Mouse (Mus musculus): ENCODE data around the gene Dffa. TPM values are rescaled to one million over a fixed set of nuclear protein-coding genes. Genes with fewer than 3 reads are reported as not detected.

The Dffa gene
- polyA plus RNA-seq (2015; fragmentation: Illumina TruSeq; extraction: RNeasy Lipid Tissue Mini Kit (QIAGEN cat#74804); ENCODE audit: insufficient read depth, low replicate concordance): 25.7 TPM

DNA sequence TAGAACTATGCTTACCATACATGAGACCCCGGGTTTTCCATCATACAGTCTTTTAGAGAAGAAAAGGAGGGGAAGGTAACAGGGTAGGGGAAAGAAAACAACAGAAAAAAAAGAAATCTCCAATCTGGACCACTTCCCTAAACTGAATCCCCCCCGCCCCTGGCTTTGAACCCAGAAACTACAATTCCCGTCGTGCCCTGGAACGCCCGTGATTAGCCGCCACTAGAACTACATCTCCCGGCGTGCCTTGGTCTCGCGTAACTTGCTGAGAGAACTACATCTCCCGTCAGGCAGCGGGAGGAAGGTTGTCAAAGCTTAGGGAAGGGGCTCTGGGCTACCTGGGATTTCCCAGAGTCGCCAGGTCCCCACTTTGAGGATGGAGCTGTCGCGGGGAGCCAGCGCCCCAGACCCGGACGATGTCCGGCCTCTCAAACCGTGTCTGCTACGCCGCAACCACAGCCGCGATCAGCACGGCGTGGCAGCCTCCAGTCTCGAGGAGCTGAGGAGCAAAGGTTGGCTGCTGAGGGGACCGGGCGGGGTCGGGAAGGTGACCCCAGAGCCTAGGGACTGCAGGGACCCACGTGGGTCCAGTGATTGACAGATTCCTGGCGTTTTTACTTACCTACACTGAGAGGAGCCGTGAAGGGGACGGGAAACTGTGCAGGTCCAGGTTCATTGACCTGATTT is at the start of gene Dffa:
Gene Dffa, plus strand, starts transcription at position 272 of the 687 bp plus-strand sequence.

DNA sequence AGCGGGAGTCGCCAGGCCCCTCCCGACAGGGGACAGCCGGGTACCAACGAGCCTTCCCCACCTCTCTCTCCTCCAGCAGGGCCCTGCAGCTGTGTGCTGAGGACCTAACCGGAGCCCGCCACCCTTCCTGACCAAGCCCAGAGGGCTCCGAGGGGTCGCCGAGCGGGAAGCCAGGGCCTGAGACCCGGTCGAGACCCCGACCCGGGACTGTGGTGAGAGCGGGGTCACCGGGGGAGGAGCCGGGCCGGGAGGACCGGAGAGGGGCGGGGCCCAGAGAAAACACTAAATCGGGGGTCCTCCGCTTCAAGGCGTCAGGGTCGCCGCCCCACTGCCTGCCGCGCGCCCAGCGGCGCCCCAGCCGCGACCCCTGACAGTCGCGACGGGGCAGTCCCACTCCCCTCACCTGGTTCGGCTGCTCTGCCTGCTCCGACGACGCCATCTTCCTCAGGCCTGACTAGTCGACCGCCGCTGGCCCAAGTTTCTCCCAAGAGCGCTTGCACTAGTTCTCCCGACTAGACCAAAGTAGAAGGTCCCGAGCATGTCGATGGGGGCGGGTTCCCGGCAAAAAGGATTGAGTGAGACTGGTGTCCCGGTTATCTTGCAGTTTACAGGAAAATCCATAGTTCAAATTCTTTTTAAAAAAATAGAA is 4.5 kb upstream of the Dffa start, which contains the start of gene Pex14:
Gene Pex14, minus strand, starts transcription at position 508 of the 649 bp plus-strand sequence.

DNA sequence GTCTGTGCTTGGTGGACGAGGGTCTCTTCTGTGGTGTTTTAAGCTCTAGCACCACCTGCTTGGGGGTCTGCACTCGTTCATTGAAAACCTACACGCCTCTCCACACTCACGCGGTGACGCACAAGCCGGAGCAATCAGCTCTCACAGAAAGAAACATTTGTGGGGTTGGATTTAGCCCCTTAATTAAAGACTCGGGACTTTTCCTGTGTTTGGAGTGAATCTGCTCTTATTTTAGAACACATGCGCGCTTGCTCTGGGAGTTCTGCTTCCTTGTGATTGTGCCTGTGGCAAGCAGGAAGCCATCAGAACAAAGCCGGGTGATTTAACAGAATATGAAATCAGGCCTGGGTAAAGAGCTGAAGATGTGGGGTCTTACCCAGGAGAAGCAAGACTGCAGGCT is 22.7 kb downstream of the Dffa start, which contains the start of gene Cort:
Gene Cort, minus strand, starts transcription at position 101 of the 400 bp plus-strand sequence.

DNA sequence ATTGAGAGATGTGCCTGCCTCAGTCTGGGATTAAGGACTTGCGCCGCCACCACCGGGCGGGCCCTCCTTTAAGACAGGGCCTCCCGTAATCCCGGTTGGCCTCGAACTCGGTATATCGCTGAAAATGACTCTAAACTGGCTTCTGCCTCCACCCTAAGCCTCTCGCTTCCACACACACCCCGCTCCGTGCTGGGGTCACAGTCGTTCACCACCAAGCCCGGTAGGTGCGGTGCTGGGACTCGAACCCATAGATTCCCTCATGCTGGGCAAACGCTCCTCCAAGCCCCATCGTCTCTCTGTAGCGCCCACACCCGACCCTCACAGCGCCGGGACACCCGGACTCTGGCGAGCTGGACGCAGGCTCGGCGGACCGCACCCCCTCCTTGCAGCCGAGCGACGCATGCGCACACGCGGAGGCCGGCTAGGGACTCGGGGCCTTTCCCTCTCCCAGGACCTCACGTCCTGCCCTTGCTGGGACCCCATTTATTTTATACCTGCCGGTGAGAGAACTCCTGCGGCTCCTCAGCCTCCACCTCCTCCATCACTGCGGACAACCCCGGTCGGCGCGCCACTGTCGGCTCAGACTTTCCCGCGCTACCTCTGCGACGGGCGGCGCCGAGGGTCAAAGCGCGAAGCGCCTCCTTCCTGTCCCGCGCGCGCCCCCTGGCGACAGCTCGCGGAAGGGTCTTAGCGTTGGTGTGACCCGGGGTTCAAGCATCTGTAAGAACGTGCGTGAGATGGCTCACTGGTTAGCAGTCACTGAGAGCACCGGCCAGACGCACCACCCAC is 33.2 kb downstream of the Dffa start, which contains the start of gene Cenps:
Gene Cenps, minus strand, starts transcription at position 648 of the 789 bp plus-strand sequence.

DNA sequence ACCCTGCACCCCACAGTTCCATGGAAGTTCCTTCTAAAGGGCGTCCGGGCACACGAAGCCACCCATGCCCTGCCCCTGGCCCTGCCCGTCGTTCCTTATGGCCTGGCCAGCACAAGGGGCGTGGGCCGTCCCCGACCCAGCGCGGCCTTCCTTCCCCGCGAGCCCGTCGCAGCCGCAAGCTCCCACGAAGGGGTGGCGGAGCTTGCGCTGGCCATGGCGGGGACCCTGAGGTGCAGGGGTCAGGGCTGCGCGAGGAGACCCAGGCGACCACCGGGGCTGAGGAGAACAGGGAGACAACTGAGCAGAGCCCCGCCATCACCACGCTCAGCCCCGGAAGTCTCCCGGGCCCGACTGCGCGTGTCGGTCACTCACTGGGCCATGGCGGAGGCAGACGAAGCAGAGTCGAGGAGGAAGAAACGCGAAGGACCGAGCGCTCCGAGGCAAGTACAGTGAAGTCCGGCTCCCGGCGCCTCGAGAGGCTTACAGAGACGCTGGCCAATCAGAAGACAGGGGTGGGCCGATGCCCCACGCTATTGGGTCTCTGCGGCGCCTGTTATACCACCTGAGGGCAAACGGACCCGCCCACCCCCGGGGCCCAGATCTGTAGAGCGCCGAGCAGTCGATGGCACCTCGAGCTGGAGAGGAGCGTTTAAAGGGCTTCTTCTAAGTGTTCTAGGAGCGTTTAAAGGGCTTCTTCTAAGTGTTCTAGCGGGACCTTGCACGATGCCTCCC is 62.4 kb downstream of the Dffa start, which contains the start of gene Pgd:
Gene Pgd, minus strand, starts transcription at position 557 of the 732 bp plus-strand sequence.

Other genes with a start within 250 kb of the Dffa start
- gene Pex14, start 4.3 kb upstream of the Dffa start, polyA plus RNA-seq (2015; fragmentation: Illumina TruSeq; extraction: RNeasy Lipid Tissue Mini Kit (QIAGEN cat#74804); ENCODE audit: insufficient read depth, low replicate concordance): 4.6 TPM
- gene Cort, start 22.6 kb downstream of the Dffa start, polyA plus RNA-seq (2015; fragmentation: Illumina TruSeq; extraction: RNeasy Lipid Tissue Mini Kit (QIAGEN cat#74804); ENCODE audit: insufficient read depth, low replicate concordance): not detected
- 8.0 TPM for gene Cenps, start 33.5 kb downstream of the Dffa start, polyA plus RNA-seq (2015; fragmentation: Illumina TruSeq; extraction: RNeasy Lipid Tissue Mini Kit (QIAGEN cat#74804); ENCODE audit: insufficient read depth, low replicate concordance)
- 49.0 TPM for gene Pgd, start 62.6 kb downstream of the Dffa start, polyA plus RNA-seq (2015; fragmentation: Illumina TruSeq; extraction: RNeasy Lipid Tissue Mini Kit (QIAGEN cat#74804); ENCODE audit: insufficient read depth, low replicate concordance)
- gene Kif1b, start 203.5 kb downstream of the Dffa start, polyA plus RNA-seq (2015; fragmentation: Illumina TruSeq; extraction: RNeasy Lipid Tissue Mini Kit (QIAGEN cat#74804); ENCODE audit: insufficient read depth, low replicate concordance): 27.7 TPM